Mouse (Mus musculus) MEL (cell line): Measurements from ENCODE around the gene Robo1.

ENCODE experiments used
- CHD2 ChIP-seq: IDR thresholded peaks from 2 replicates; pipeline ENCODE4 v1.6.1; 2011; ENCODE audit warnings: low read length, improper control_type of control experiment
- CTCF ChIP-seq, 3 experiments: IDR thresholded peaks in 2 of 3; conservative IDR thresholded peaks in 1 of 3; 2 replicates each; pipeline ENCODE4 v1.5.1; 2011 to 2012; ENCODE audit warnings: low read length in 3 of 3, low read depth in 2 of 3, mild to moderate bottlenecking in 2 of 3, improper control_type of control experiment in 1 of 3, inconsistent platforms in 1 of 3, mixed read lengths in 1 of 3, moderate library complexity in 1 of 3; ENCODE audit not compliant: control insufficient read depth in 1 of 3, insufficient read depth in 1 of 3, poor library complexity in 1 of 3, severe bottlenecking in 1 of 3
- EP300 ChIP-seq, 2 experiments: IDR thresholded peaks; 2 replicates each; pipeline ENCODE4 v1.6.1; 2011; ENCODE audit warnings: improper control_type of control experiment in 2 of 2, low read length in 2 of 2, low read depth in 1 of 2, mild to moderate bottlenecking in 1 of 2
- GATA1 ChIP-seq: IDR thresholded peaks from 2 replicates; pipeline ENCODE4 v1.6.1; 2011; ENCODE audit warnings: low read depth, low read length, improper control_type of control experiment
- HCFC1 ChIP-seq: IDR thresholded peaks from 2 replicates; pipeline ENCODE4 v1.6.1; 2012; ENCODE audit warnings: low read depth, mild to moderate bottlenecking, inconsistent platforms, low read length, improper control_type of control experiment, moderate library complexity
- KAT2A ChIP-seq: conservative IDR thresholded peaks from 2 replicates; pipeline ENCODE4 v1.6.1; 2012; ENCODE audit warnings: low read depth, low read length, improper control_type of control experiment, inconsistent platforms
- MYC ChIP-seq: IDR thresholded peaks from 2 replicates; pipeline ENCODE4 v1.6.1; 2011; ENCODE audit warnings: low read depth, mild to moderate bottlenecking, low read length, improper control_type of control experiment, moderate library complexity
- POLR2A ChIP-seq, 2 experiments: IDR thresholded peaks; 2 replicates each; pipeline ENCODE4 v1.6.1; 2011 to 2012; ENCODE audit warnings: low read length in 2 of 2, mild to moderate bottlenecking in 2 of 2, control low read depth in 1 of 2, improper control_type of control experiment in 1 of 2, low read depth in 1 of 2, moderate library complexity in 1 of 2; ENCODE audit not compliant: control insufficient read depth in 1 of 2, insufficient read depth in 1 of 2, poor library complexity in 1 of 2
- POLR2AphosphoS2 ChIP-seq: IDR thresholded peaks from 2 replicates; pipeline ENCODE4 v1.6.1; 2011; ENCODE audit warnings: low read length, improper control_type of control experiment
- RCOR1 ChIP-seq: IDR thresholded peaks from 2 replicates; pipeline ENCODE4 v1.6.1; 2012; ENCODE audit warnings: low read depth, mild to moderate bottlenecking, inconsistent platforms, low read length, improper control_type of control experiment
- USF1 ChIP-seq: IDR thresholded peaks from 2 replicates; pipeline ENCODE4 v1.6.1; 2014; ENCODE audit warnings: low read depth, mild to moderate bottlenecking, inconsistent platforms, low read length, improper control_type of control experiment, moderate library complexity
- ZMIZ1 ChIP-seq: IDR thresholded peaks from 2 replicates; pipeline ENCODE4 v1.6.1; 2012; ENCODE audit warnings: low read depth, mild to moderate bottlenecking, inconsistent platforms, low read length, improper control_type of control experiment, moderate library complexity

- TF ChIP-seq CTCF (IDR thresholded peaks at IDR 0.05 in 2 of 3, conservative IDR thresholded peaks at IDR 0.05 in 1 of 3; ENCODE audit: control insufficient read depth in 1 of 3, insufficient read depth in 1 of 3, low read depth in 2 of 3, low read length in 3 of 3, poor library complexity in 1 of 3, severe bottlenecking in 1 of 3) (no peak), POLR2AphosphoS2 (no peak), POLR2A (IDR thresholded peaks at IDR 0.05; ENCODE audit: control insufficient read depth in 1 of 2, insufficient read depth in 1 of 2, low read depth in 1 of 2, low read length in 2 of 2, poor library complexity in 1 of 2) (no peak), USF1 (no peak), EP300 (IDR thresholded peaks at IDR 0.05; ENCODE audit: low read depth in 1 of 2, low read length in 2 of 2) (no peak), GATA1 (no peak), RCOR1 (no peak), CHD2 (no peak), ZMIZ1 (no peak), HCFC1 (no peak), KAT2A (no peak), MYC (no peak)
Measured at GRCm38 (mm10) chr16:72959018-72959702, 651.1 kb downstream of the Robo1 start.
